Mouse (Mus musculus) heart, postnatal 10 days (tissue): Measurements from ENCODE around the gene Rae1. TPM values are rescaled to one million over a fixed set of nuclear protein-coding genes. Genes with fewer than 3 reads are reported as not detected.

Experiments used
- DNase-seq, 2 experiments: peaks; one replicate each; pipeline ENCODE4 v3.0.0; 2021
- intact Hi-C: fragments of 180-260 bp; cut with DNase I; formaldehyde crosslinking; loops from one replicate; pipeline ENCODE4 v1.15.1; 2025
- total RNA-seq, 2 experiments: library from RNA; stranded (reverse); gene quantifications; 2 replicates each; pipeline ENCODE4 v1.2.3; 2021

Gene Rae1
- total RNA-seq, 2 experiments from 2014 or later, result 37.7 to 42.8 TPM

DNA sequence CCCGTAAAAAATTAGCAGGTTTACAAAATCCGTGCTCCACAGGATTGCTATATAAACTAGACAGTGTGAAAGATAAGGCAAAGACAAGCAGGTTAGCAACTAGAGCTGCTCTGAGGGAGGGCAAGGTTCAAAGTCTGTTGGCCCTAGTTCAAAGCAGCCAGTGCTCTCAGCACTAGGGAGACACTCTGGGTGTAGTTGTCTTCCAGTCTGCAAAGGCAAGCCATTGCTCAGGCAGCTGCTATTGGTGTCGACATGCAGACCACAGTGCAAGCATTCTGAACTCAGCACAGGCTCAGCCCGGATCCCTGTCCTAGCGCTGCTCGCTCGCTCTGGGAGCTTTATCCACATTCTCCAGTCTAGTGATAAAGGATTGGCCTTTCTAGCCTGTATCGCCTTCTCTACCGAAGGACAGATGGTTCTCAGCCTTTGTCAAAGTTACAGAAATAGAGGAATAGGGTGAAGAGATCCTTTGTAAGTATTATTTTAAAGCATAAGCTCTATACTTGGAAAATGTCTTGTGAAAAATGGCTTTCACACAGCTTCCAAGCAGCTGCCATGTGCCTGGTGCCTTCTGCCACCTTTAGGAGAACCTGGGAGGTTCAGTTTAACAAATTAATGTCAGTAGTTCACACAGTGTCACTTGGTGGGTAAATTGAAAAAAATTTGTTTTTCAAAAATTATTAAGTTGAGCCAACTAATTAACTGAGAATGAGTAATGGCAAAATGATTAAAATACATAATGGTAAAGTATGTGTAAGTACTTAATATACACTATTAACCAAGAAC lies 16.9 kb upstream of the Rae1 start:
- DNase-seq, result peak in 1 of 2 experiments; percentile 23
- intact Hi-C loops, result no loop called here

DNA sequence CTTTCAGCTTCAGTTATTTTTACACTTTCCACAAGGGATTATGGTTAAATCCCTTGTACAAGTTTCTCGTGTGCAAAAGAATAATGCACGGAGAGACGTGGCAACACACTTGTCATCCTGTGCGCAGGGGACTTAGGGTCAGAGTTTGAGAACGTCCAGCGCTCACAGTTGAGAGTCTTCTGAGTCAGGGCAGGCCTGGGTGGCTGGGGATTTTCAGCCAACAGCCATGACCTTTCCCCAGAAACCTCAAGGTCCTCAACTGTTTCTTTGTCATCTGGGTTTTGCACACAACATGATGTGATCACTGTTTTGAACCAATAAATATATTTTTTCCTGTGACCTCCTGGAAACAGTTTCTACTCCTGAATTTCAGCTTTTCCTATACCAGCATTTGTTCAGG lies 9.8 kb upstream of the Rae1 start:
- DNase-seq, result no peak
- intact Hi-C loops, result loop anchor here (10.0 kb wide), 1 partner anchor 445 kb away; the partner anchor contains the start of gene Tfap2c

DNA sequence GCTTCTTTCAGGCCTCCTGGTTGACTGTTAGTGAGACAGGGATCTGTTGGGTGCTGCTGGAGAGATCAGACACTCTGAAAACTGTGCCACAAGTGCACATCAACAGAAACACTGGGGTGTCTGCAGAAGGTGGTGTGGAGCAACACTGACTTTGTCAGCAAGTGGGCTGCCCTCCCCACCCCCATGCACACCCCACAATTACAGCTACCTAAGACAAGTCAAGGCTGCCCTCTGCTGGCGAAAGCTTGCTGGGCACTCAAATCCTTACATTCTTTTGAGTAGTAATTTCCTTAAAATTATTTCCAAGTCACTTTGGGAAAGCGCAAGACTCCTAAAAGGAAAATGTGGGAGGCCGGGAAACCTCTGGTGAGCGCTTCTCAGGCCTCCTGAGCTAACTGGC lies 3.7 kb upstream of the Rae1 start:
- intact Hi-C loops, result loop anchor here (1.0 to 10.0 kb wide), 3 partner anchors 165 to 519 kb away; partner anchors contain the start of gene Tfap2c

DNA sequence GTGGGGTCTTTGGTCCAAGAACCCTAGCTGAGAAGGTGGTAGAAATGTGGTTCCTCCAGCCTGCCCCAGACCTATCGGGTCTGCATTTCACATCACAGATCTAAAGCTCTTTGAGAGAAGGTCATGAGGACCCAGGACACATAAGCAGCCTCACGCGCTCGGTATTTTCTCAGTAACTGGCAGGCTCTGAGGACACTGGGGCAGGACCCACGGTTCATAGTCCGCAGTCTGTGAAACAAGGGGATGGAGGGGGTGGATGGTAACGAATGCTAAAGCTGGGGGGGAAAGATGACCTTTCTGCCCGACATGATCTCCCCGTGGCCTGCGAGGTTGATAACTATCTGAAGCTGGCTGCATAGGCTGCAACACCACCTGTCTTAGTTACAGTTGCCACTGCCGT lies 2.2 kb upstream of the Rae1 start:
- DNase-seq, result no peak
- intact Hi-C loops, result loop anchor here (5.0 to 10.0 kb wide), 2 partner anchors 453 to 520 kb away; partner anchors contain the start of gene Tfap2c

More for the DNA sequence above, 3.7 kb upstream of the Rae1 start:
- DNase-seq, result peak; percentile 62 to 83

DNA sequence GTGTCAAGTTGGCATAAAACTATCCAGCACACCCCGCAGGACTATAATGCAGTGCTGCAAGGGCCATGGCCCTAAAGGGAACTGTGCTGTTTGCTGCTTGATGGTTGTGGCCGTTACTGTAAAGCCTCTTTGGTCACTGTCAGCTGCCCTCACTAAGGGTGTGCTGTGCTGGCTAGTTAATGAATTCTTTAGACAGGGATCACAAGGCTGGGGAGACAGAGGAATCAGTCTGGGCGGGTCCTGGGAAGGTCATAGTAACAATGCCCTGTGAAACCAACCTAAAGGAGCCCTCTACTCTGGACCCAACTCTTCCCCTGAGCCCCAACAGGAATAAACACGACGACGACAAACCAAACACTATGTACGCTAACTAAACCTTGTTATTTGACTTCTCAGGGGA lies 1.4 kb upstream of the Rae1 start:
- intact Hi-C loops, result loop anchor here (5.0 to 10.0 kb wide), 2 partner anchors 454 to 521 kb away; partner anchors contain the start of gene Tfap2c
- DNase-seq, result no peak

DNA sequence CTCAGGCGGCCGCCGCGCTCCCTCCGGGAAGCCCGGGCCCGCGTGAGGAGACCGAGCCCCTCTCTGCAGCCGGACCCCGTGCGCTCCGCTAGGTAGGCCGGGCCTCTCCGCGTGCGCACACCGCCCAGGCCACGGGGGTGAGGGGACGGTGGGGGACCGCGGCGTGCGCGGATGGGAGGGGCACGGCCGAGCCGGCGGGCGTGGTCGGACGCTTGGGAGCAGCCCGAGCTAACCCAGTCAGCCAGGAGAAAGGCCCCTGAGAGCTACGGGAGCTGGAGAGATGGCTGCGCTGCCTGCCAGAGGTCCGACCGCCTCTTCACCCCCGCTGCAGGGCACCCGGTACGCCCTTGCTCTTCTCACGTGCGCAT lies 352 bp downstream of the Rae1 start:
- intact Hi-C loops, result loop anchor here (2.0 to 10.0 kb wide), 2 partner anchors 19 to 625 kb away; partner anchors contain the start of genes Aurka and Cstf1
- DNase-seq, result peak in 1 of 2 experiments; percentile 81

DNA sequence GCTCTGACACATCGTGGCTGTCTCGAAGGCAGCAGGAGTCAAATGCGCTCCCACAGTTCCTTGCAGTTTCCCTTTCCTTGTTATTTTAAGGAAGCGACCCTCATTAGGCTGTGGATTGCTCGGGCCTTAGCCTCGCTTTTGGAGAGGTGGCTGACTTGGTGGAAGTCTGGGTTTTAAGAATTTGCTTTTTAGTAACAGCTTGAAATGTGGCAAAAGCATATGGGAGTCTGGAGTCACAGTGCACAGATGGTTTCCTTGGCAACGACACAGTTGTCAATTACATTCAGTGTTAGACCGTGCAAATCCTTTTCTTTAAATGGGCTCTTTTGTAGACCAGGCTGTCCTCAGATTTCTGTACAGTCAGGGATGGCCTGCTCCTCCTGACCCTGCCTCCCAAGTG lies 1.0 kb downstream of the Rae1 start:
- intact Hi-C loops, result loop anchor here (2.0 to 10.0 kb wide), 2 partner anchors 18 to 626 kb away; partner anchors contain the start of genes Aurka and Cstf1
- peak in 1 of 2 experiments; percentile 15 for DNase-seq

DNA sequence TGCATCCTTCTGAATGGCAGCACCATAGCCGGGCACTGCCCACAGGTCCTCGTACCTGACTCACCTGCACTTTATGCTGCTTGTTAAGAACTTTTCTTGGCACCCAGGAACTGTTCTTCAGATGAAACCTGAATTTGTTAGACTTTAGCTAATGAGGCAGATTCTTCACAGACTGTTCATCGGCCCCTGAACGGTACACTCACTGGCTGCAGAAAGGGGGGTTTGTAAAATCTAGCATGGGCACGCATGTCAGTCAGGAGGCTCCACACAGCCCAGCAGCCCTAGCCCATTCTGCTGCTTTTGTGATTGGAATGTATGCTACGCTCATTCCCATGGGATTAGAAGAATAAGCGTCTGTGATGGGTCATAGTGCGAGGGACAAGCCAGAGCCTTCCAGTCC lies 3.8 kb downstream of the Rae1 start:
- intact Hi-C loops, result loop anchor here (10.0 kb wide), 1 partner anchor 629 kb away; the partner anchor contains the start of genes Aurka and Cstf1
- DNase-seq, result no peak

DNA sequence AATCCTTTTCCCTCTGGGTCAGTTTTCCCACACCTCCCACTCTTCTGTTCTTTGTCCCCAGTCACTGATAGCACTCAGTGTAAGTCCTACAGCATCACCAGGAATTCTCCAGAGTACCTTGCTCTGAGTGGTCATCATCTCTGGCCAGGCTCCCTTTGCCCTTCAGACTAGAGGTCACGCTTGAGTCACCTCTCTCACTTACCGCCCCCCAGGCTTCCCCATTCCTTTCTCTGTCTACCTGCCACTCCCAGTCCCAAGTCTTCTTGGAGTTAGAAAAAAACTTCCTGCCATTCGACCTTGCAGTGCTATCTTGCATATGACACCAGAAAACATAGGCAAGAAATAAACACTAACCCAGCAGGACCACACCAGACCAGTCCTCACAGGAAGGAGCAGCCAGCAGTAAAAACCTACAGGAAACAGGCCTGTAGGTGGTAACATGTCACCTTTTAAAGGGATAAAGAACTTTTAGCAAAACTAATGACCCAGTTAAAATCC lies 10.4 kb downstream of the Rae1 start:
- no peak for DNase-seq
- intact Hi-C loops, result no loop called here

DNA sequence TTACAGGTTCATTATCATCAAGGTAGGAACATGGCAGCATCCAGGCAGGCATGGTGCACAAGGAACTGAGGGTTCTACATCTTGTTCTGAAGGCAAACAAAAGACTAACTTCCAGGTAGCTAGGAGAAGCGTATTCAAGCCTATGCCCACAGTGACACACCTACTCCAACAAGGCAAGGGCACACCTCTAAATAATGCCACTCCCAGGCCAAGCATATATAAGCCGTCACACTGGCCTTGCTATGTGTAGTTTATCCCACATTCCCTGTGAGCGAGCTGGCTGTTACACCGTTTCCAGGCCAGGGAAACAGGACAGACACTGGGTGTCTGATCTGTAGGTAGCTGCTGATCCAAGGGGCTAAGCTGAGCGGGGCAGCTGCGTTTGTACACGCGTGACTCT lies 11.5 kb downstream of the Rae1 start:
- intact Hi-C loops, result no loop called here
- DNase-seq, result no peak

DNA sequence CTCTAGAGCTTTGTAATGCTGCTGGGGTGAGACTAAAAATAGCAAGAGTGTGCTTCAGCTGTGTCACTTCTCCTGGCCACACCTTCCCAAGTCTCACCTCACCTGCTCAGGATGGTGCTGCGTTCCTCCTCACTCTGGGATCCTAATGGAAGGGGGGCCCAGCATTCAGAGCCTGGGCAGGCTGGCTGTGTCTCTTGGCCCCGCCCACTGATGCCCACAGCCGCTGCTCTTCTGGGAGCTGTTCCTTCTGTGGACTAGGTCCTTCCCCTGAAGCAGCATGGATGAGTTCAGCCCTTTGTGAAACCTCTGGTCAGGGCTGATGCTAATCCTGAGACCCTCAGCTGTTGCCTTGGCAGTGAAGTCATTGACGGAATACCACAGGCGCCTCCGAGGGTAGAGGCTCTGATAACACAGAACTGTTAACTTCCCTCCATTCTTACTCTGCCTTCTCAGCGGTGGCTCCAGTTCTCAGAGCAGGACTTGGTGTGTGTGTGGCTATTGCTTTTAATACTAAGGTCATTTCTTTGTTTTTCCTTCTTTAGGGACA lies 14.9 kb downstream of the Rae1 start:
- intact Hi-C loops, result no loop called here
- no peak for DNase-seq

DNA sequence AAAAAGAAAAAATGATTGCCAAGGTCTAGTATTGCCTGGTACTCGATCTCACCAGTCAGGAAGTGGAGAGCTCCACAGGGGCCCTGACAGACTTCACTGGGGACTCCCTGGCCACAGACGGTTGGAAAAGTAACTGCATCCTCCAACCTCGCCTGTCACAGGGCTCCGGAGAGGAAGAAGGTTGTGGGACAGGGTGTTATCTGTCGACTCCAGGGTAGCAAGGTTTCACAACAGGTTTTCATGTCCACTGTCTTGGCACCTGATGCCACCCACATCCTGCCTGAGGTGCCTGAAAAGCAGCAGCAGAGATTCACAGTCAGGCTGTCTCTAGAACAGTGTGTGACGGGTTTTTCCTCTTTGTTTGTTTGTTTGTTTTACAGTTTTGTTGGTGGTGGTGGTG lies 18.0 kb downstream of the Rae1 start:
- DNase-seq, result no peak
- intact Hi-C loops, result loop anchor here (2.0 kb wide), 1 partner anchor 17 kb away; the partner anchor contains the start of gene Rae1

DNA sequence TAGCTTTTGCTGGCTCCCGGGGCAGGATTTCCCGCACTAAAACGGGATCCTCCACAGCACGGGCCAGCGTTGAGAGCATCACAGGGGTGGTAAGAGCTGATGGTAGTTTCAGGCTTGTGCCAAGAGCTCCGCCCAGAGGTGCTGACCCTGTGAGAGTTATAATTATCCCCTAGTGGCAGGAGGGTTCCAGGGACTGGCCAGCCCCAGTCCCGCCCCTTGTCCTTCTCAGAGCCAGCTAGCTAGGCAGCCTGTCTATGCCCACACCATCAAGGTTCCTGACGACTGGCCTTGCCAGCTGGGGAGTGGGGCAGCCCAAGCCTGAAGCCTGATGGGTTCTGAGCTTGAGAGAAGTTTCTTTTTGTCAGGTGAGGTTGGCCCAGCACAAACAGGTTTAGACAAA lies 18.7 kb downstream of the Rae1 start:
- intact Hi-C loops, result loop anchor here (2.0 kb wide), 1 partner anchor 18 kb away; the partner anchor contains the start of gene Rae1
- DNase-seq, result peak; percentile 74 to 83

DNA sequence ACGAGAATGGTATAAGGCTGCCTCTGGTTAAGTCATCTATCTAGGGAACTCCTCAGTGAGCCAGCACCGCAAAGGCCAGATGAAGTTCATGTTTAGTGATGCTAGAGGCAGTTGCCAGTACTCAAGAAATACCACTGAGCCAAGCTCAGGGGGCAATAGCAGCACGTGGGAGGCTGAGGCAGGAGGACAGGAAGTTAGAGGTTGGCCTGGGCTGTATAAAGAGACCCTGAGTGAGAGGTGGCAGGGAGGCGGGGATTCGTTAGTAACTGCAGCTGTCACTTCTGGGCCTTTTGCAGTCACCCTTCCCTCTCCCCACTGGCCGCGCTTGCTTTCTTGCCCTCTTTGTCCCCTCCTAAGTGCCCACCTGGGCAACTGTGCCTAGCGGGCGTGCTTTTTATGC lies 19.4 kb downstream of the Rae1 start:
- DNase-seq, result no peak
- intact Hi-C loops, result loop anchor here (2.0 kb wide), 1 partner anchor 19 kb away; the partner anchor contains the start of gene Rae1

DNA sequence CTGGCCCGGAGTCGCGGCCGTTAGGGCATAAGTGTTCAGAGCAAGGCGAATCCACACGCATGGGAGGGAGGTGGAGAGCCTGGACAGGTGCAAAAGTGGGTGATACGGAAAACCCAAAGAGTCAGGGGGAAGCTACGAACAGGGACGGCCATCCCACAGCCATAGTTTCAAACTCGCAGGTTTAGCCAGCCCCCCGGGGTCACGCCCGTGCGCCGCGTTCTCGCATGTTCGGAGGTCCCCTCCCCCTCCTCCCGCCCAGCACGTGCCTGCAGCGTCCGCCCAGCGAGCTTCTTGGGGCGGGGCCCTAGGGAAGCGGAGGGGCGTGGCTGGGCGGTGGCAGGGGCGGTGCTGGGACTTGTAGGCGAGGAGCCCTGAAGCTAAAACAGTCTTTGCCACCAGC lies 19.9 kb downstream of the Rae1 start:
- intact Hi-C loops, result loop anchor here (2.0 to 10.0 kb wide), 2 partner anchors 19 to 235 kb away; partner anchors contain the start of gene Rae1
- peak; percentile 92 for DNase-seq

DNA sequence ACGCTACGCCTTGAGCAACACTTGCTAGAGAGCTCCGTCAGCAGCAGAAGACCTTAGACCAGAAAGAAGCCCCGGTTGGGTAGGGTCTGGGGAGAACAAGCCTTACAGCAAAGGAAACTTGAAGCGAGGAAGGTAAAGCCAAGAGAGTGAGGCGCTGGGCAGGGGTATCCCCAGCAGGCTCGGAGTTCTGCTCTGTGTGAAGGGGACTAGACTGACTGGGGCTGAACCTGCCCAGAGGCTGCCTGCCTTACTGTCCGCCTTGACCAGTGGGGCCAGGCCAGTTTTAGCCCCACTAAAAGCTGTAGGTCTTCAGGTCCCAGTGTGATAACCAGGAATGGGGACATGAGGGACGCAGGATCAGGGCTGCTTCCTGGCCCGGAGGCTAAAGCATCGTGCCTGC lies 20.5 kb downstream of the Rae1 start, which contains the start of gene Rbm38:
Gene Rbm38, plus strand, starts transcription at position 69 of the 400 bp plus-strand sequence.
- no peak for DNase-seq
- intact Hi-C loops, result loop anchor here (10.0 kb wide), 1 partner anchor 234 kb away; no protein-coding TSS in a partner anchor

DNA sequence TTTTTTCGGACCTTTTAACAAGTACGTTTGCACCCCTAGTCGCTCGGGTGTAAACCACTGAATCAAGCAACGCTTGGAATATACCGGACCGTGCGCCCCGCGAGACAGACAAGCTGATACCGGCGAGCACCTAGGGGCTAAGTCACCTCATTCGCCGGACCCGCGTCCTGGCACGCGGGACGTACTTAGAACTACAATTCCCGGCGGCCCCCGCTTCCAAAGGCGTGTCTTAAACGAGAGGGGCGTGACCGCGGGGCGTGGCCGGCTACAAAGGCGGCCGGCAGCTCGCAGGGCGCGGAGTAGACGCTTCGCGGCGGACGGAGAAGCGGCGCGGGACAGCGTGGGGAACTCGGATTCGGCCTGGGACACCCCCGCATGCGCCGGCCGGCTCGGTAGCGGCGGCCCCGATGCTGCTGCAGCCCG lies 21.7 kb downstream of the Rae1 start:
- peak; percentile 95 for DNase-seq
- intact Hi-C loops, result loop anchor here (2.0 to 10.0 kb wide), 2 partner anchors 23 to 233 kb away; no protein-coding TSS in a partner anchor

DNA sequence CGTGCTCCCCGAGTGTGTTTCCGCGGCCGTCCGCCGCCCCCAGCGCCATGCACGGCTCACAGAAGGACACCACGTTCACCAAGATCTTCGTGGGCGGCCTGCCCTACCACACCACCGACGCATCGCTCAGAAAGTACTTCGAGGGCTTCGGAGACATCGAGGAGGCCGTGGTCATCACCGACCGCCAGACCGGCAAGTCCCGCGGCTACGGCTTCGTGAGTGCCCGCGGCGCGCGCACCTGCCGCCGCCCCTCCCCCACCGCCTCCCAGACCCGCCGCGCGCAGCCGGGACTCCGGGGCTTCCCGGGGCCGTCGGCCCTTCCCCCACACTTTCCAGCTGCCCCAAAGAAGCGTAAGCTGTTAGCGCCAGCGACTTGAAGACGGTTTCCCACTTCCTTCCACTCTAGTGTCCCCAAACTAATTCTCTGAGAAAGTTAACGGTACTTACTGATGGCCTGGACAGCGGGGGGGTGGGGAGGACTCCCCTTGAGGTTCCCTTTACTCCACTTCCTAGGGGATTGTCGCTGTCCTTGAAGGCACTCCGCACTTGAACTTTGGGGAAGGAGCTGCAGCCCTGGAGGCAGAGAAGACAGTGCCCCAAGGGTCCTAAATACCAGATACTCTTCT lies 22.3 kb downstream of the Rae1 start:
- intact Hi-C loops, result loop anchor here (2.0 to 10.0 kb wide), 2 partner anchors 23 to 233 kb away; no protein-coding TSS in a partner anchor
- DNase-seq, result peak; percentile 67 to 70

DNA sequence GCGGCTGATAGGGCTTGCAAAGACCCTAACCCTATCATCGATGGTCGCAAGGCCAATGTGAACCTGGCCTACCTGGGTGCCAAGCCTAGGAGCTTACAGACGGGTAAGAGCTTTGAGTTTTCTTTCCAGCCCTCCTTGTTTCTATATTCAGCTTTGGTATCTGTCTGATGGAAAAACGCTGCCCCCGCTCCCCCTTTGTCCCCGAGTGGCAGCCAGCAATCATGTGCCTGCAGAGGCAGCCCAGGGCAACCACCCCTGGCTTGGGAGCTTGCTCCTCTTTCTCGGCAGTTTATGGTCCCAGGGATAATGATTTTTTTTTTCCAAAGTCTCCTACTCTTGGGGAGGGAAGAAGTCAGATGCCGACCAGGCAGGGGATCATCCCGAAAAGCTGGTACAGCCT lies 22.9 kb downstream of the Rae1 start:
- intact Hi-C loops, result loop anchor here (2.0 to 10.0 kb wide), 2 partner anchors 22 to 232 kb away; no protein-coding TSS in a partner anchor
- DNase-seq, result peak; percentile 62 to 71

DNA sequence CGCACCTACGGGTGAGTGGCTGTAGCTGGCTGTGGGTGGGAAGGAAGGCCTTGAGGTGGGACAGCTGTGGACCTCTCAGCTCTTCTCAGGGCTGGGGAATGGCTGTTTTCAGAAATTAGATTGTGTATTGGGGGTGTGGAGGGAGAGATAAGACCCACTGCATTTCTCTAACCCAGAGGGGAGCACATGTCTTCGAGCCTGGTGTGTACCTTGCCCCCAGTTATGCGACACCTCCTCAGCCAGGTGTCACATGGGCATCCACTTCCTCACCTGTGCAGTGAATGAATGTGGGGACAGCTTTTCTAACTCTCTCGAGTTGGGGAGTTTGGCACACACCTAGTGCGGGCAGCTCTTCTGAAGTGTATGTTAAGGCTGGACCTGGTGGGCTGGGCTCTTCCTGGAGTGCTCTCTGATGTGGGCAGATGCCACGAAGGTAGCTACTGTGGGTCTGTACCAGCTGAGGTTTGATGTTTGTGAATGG lies 23.5 kb downstream of the Rae1 start:
- intact Hi-C loops, result loop anchor here (2.0 to 10.0 kb wide), 2 partner anchors 21 to 231 kb away; no protein-coding TSS in a partner anchor
- DNase-seq, result peak in 1 of 2 experiments; percentile 11
